Mouse (Mus musculus) lung, postnatal 0 days (tissue): ENCODE measurements around the gene Atxn7l1.

ENCODE experiments used
- CTCF ChIP-seq: IDR thresholded peaks from 2 replicates; pipeline ENCODE4 v1.5.1; 2016; ENCODE audit warnings: antibody characterized with exemption, mild to moderate bottlenecking
- EP300 ChIP-seq: IDR thresholded peaks from 2 replicates; pipeline ENCODE4 v1.6.1; 2016; ENCODE audit warnings: antibody characterized with exemption, mild to moderate bottlenecking, control low read depth

DNA sequence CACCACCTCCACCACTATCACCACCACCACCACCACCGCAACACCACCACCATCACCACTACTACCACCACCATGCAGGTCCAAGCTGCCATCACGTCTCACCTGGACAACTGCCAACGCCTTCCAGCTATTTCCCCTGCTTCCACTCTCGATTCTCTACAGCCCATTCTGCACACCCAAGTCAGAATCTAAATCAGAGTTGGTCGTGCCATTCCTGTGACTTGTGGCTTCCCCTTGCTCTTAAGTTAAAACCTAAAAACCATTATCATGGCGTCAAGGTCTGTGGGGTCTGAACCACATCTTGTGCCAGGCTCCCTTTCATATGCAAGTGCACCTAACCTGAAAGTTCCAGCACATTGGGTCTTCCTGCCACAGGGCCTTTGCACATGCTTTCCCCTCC, 102.7 kb downstream of the Atxn7l1 start:
- TF ChIP-seq CTCF (no peak), EP300 (no peak)
